Mouse (Mus musculus): ENCODE results near the gene Traf2.
A peak's percentile ranks its signal among the peaks of the same experiment; 100 is the strongest.

Traf2 gene

GRCm38 (mm10) chr2:25541644-25542367 lies 4.9 kb downstream of the Traf2 start:
- DNase-seq, result no peak

- no peak for DNase-seq
These were observed 6.2 kb downstream of the Traf2 start for GRCm38 (mm10) chr2:25540541-25540948.

- no peak for DNase-seq
These were observed 10.2 kb downstream of the Traf2 start for GRCm38 (mm10) chr2:25536531-25536930.

GRCm38 (mm10) chr2:25534866-25535182 lies 11.9 kb downstream of the Traf2 start:
- no peak for DNase-seq

DNA sequence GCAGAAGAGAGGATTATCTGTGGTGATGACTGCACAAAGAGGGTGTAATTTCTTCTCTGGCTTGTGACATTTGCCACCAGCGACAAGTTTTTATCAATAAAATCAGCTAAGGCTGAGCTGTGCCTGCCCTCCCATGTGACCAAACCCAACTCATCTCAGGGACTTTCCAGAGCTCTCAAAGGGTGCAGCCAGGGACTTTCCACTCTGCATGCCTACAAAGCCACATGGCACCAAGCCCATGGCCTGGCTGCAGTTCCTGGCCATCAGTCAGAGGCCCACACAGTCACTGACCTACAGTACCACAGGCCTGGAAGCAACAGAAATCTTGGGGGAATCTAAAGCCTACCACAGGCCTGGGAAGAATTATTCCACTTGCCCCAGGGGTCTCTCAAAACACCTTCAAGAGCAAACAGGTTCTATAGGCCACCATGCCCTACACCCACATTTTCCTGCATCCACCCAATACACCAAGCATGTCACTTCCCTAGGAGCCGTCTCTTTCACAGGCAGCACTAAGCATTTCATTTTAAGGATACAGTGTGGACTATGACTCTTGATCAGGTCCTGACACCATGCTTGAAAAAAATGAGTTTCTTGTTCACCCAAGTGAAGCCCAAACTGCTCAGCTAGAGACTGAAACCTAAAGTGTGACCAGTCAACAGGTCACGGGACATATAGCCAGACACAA lies 12.4 kb downstream of the Traf2 start:
- peak; percentile 82 for DNase-seq

DNA sequence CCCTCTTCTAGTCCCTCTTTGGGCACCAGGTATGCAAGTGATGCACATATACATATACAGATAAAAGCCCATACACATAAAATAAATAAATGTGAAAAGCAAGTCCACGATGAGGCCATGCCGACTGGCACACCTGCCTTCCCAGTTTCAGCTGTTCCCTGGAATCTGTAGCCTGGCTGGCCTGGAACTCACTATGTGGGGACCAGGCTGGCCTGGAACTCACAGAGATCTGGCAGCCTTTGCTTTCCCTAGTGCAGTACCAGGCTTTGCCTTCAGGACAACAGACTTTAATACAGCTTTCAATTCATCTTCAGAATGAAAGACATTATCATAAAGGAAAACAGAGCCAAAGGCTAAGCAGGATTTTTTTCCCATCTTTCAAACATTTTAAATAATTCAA lies 13.0 kb downstream of the Traf2 start:
- DNase-seq, result no peak

GRCm38 (mm10) chr2:25526510-25527302 lies 20.0 kb downstream of the Traf2 start:
- no peak for DNase-seq

GRCm38 (mm10) chr2:25509912-25510311 lies 36.8 kb downstream of the Traf2 start:
- DNase-seq, result no peak

GRCm38 (mm10) chr2:25506964-25507363 lies 39.8 kb downstream of the Traf2 start:
- DNase-seq, result no peak

- DNase-seq, result peak; percentile 44
These were observed 40.9 kb downstream of the Traf2 start for GRCm38 (mm10) chr2:25505860-25506259.

- peak; percentile 25 for DNase-seq
These were observed 41.7 kb downstream of the Traf2 start for GRCm38 (mm10) chr2:25505000-25505399.

GRCm38 (mm10) chr2:25504538-25504937 lies 42.2 kb downstream of the Traf2 start:
- no peak for DNase-seq

DNA sequence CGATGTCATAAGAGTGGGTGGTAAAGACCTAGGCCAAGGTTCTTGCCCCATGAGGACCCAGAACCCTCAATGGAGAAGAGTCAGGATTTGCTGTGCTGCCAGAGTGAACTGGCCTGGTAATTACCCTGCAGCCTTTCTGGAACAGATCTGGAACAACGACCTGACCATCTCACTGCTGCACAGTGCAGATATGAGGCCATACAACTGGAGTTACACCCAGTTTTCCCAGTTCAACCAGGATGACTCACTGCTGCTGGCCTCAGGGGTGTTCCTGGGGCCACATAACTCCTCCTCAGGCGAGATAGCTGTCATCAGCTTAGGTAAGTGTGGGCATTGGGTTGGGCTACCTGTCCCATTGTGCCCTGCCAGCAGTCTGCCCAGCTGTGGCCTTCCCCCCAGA lies 44.0 kb downstream of the Traf2 start:
- peak; percentile 20 for DNase-seq

- peak; percentile 70 for DNase-seq
These were observed 44.9 kb downstream of the Traf2 start, which contains the start of gene C8g for GRCm38 (mm10) chr2:25501593-25502486. C8g (minus strand) TSS chr2:25501719.

GRCm38 (mm10) chr2:25500576-25501405 lies 45.9 kb downstream of the Traf2 start, which contains the start of gene Fbxw5:
Fbxw5 (plus strand) TSS chr2:25500750.
- peak; percentile 90 for DNase-seq

- peak; percentile 62 for DNase-seq
These were observed 46.6 kb downstream of the Traf2 start for GRCm38 (mm10) chr2:25500071-25500575.

DNA sequence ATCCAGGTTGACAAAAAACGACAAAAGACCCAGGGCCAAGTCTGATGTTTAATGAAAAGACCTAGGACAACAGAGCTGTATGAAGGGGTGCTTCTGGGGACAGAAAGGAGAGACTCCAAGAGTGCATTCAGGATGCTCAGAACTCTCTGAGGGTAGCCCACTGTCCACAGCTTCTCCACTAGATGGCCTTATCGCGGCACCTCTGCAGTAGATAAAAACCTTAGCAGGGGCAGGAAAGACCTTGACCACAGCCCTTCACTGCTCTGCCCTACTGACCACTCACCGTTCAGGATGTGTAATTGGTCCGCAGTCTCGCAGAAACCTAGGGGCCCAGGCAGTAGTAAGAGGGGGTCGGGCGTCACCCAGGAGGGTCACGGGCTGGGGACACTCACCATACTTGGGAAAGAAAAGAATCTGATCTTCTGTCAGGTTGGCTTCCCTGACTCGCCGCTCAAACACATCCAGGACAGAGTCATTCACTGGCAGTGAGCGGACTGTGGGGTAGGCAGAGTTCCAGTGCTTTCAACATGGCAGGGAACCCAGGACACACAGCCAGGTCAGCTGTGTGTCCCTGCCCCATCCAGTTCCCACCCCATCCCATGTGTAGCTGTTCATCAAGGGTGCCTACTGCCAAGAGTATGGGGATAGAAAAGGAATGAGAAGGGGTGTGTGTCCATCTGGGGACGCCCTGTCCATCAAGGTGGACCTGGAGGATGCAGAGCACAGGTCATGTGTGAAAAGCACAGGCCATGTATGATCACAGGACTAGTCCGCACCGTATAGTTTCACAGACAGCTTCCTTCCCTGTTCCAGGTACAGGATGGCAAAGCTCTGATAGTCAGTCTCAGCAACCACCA lies 47.9 kb downstream of the Traf2 start:
- peak; percentile 48 for DNase-seq

GRCm38 (mm10) chr2:25497846-25498575 lies 48.7 kb downstream of the Traf2 start:
- peak; percentile 60 for DNase-seq

GRCm38 (mm10) chr2:25496462-25496861 lies 50.3 kb downstream of the Traf2 start:
- peak; percentile 71 for DNase-seq

Data from cerebellum, adult 11-12 months (tissue).